In the genomic region with DNA sequence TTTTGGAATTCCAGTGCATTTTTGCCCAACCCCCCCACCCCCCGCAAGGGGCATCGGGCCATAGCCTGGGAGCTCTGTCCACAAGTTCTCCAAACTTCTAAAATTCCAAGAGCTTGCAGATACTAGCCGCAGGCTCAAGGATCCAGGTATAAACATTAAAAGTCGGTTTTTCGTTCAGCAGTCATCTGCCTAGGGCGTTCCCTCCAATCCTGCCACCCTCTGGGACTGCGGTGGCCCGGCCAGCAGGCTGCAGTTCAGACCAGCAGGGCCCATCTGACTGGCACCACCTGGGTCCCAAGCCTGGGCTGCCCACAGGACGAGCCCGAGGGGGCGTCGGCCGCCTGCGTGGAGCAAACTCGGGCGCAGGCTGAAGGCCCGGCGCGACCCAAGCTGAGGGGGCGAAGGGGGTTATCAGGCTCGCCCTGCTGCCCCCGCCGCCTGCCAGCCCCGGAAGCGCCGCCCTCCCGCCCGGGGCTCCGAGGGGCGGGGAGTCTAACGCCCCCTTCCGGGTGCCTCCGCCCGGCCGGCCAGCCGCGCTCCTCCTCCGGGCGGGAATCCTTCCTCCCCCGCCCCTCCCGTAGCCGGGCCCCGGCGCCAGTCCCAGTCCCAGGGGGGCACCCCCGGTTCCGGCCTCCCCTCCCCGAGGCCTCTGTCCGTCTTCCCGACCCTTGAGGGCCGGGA, we compare ENCODE assay signal across 8 mouse cellular contexts. TPM values are rescaled to one million over a fixed set of nuclear protein-coding genes. Genes with fewer than 3 reads are reported as not detected.
DNase-seq lines count a peak whose midpoint lies in the region; ATAC-seq lines count a peak whose summit lies in the region.

No protein-coding gene starts in this region.

- DNase-seq in left cerebral cortex, adult 11 months (ENCODE audit: low spot score), result peak; percentile 68
- DNase-seq in left cerebral cortex, adult 9 months (ENCODE audit: low spot score in 2 of 2), result no peak
- peak; percentile 93 to 94 for DNase-seq in cerebellum, postnatal 10 days
- DNase-seq in frontal cortex, postnatal 25 days (ENCODE audit: low spot score in 2 of 2), result peak; percentile 59 to 67
- DNase-seq in hindbrain, embryonic 14.5 days (ENCODE audit: low spot score), result peak; percentile 78
- peak; percentile 87 for DNase-seq in limb, embryonic 11.5 days (ENCODE audit: low spot score)
- DNase-seq in midbrain, embryonic 11.5 days (ENCODE audit: low spot score, missing footprints), result peak; percentile 98
- DNase-seq in splenic B cell, adult 2 months (ENCODE audit: low read depth, low spot score), result peak; percentile 90

- no peaks in the 10 kb centered on the region for H3K36me3 ChIP-seq in hindbrain, embryonic 14.5 days (replicated peaks; ENCODE audit: control insufficient read depth, insufficient read depth)
- H3K36me3 ChIP-seq in limb, embryonic 11.5 days (ENCODE audit: control insufficient read depth, insufficient read depth, low read length), result no peaks in the 10 kb centered on the region
- no peaks in the 10 kb centered on the region for H3K36me3 ChIP-seq in midbrain, embryonic 11.5 days (ENCODE audit: control insufficient read depth, insufficient read depth, low read length)
- H3K36me3 ChIP-seq in splenic B cell, adult 2 months (ENCODE audit: control insufficient read depth, insufficient read depth, low read length, poor library complexity, severe bottlenecking), result no peaks in the 10 kb centered on the region

- peaks cover 23% of the 10 kb centered on the region for H3K4me1 ChIP-seq in hindbrain, embryonic 14.5 days (replicated peaks; ENCODE audit: control insufficient read depth, insufficient read depth, low read length)
- H3K4me1 ChIP-seq in limb, embryonic 11.5 days (ENCODE audit: control insufficient read depth, insufficient read depth, low read length), result peaks cover 12% of the 10 kb centered on the region
- peaks cover 16% of the 10 kb centered on the region for H3K4me1 ChIP-seq in midbrain, embryonic 11.5 days (ENCODE audit: control insufficient read depth, insufficient read depth, low read length)

- peak overlapping the region; percentile 54 for H3K4me3 ChIP-seq in hindbrain, embryonic 14.5 days (replicated peaks; ENCODE audit: low read length)
- H3K4me3 ChIP-seq in limb, embryonic 11.5 days (ENCODE audit: low read depth, low read length), result peak overlapping the region; percentile 87
- H3K4me3 ChIP-seq in midbrain, embryonic 11.5 days (ENCODE audit: low read depth, low read length), result peak overlapping the region; percentile 92

- 0% methylated on average over 45 of the region's 50 CpGs for WGBS in hindbrain, embryonic 14.5 days
- WGBS in limb, embryonic 11.5 days, result 1% methylated on average over 42 of the region's 50 CpGs
- under 1% methylated on average over 50 of the region's 50 CpGs for WGBS in midbrain, embryonic 11.5 days

- H3K27ac ChIP-seq in hindbrain, embryonic 14.5 days, result peak overlapping the region; percentile 98
- H3K27ac ChIP-seq in limb, embryonic 11.5 days (replicated peaks; ENCODE audit: low read depth, low read length), result peak overlapping the region; percentile 87
- peak overlapping the region; percentile 92 for H3K27ac ChIP-seq in midbrain, embryonic 11.5 days (ENCODE audit: low read depth, low read length)

- H3K9ac ChIP-seq in hindbrain, embryonic 14.5 days, result peak overlapping the region; percentile 82
- H3K9ac ChIP-seq in limb, embryonic 11.5 days (ENCODE audit: low read length), result peak overlapping the region; percentile 90
- H3K9ac ChIP-seq in midbrain, embryonic 11.5 days (ENCODE audit: low read length), result peak overlapping the region; percentile 98

- H3K9me3 ChIP-seq in hindbrain, embryonic 14.5 days (ENCODE audit: control insufficient read depth, low read length), result no peaks in the 10 kb centered on the region
- no peaks in the 10 kb centered on the region for H3K9me3 ChIP-seq in limb, embryonic 11.5 days (ENCODE audit: control insufficient read depth, low read length)
- H3K9me3 ChIP-seq in midbrain, embryonic 11.5 days (ENCODE audit: control insufficient read depth, low read length), result no peaks in the 10 kb centered on the region

- peak; percentile 76 for ATAC-seq in hindbrain, embryonic 14.5 days (ENCODE audit: low FRiP score)
- peak; percentile 75 for ATAC-seq in limb, embryonic 11.5 days (ENCODE audit: insufficient number of reproducible peaks, low FRiP score, low TSS enrichment, low read depth)
- peak; percentile 79 for ATAC-seq in midbrain, embryonic 11.5 days (ENCODE audit: low FRiP score)

- no peaks in the 10 kb centered on the region for H3K27me3 ChIP-seq in hindbrain, embryonic 14.5 days (ENCODE audit: control insufficient read depth, insufficient read depth, low read length)
- H3K27me3 ChIP-seq in limb, embryonic 11.5 days (ENCODE audit: control insufficient read depth, insufficient read depth, low read length), result no peaks in the 10 kb centered on the region
- H3K27me3 ChIP-seq in midbrain, embryonic 11.5 days (ENCODE audit: control insufficient read depth, insufficient read depth, low read length), result no peaks in the 10 kb centered on the region
- no peaks in the 10 kb centered on the region for H3K27me3 ChIP-seq in splenic B cell, adult 2 months (ENCODE audit: control insufficient read depth, insufficient read depth, low read length, poor library complexity, severe bottlenecking)

- H3K4me2 ChIP-seq in hindbrain, embryonic 14.5 days (replicated peaks), result peak overlapping the region; percentile 76
- H3K4me2 ChIP-seq in limb, embryonic 11.5 days (ENCODE audit: low read depth, severe bottlenecking), result peak overlapping the region; percentile 72
- peak overlapping the region; percentile 75 for H3K4me2 ChIP-seq in midbrain, embryonic 11.5 days

RNA-seq across cellular contexts. Expression of a gene that starts 5.7 kb away (rescaled TPM):
- polyA plus RNA-seq in hindbrain, embryonic 14.5 days (2014; fragmentation: Nextera tagmentation; extraction: Ambion mirVana), result 14.4 and 14.9 TPM in 2 replicates
- 23.4 and 25.8 TPM in 2 replicates for polyA plus RNA-seq in limb, embryonic 11.5 days (2014; fragmentation: Nextera tagmentation; extraction: Ambion mirVana)
- 22.2 and 26.3 TPM in 2 replicates for polyA plus RNA-seq in midbrain, embryonic 11.5 days (2014; fragmentation: Nextera tagmentation; extraction: Ambion mirVana)

RNA-seq across cellular contexts. Expression of a gene that starts 33.3 kb away (rescaled TPM):
- polyA plus RNA-seq in hindbrain, embryonic 14.5 days (2014; fragmentation: Nextera tagmentation; extraction: Ambion mirVana), result 27.5 and 28.9 TPM in 2 replicates
- 25.5 and 27.5 TPM in 2 replicates for polyA plus RNA-seq in limb, embryonic 11.5 days (2014; fragmentation: Nextera tagmentation; extraction: Ambion mirVana)
- polyA plus RNA-seq in midbrain, embryonic 11.5 days (2014; fragmentation: Nextera tagmentation; extraction: Ambion mirVana), result 23.1 and 24.4 TPM in 2 replicates

RNA-seq across cellular contexts. Expression of a gene that starts 36.1 kb away (rescaled TPM):
- polyA plus RNA-seq in hindbrain, embryonic 14.5 days (2014; fragmentation: Nextera tagmentation; extraction: Ambion mirVana), result 0.09 and 0.16 TPM in 2 replicates
- polyA plus RNA-seq in limb, embryonic 11.5 days (2014; fragmentation: Nextera tagmentation; extraction: Ambion mirVana), result 2.1 and 2.4 TPM in 2 replicates
- not detected in 2 replicates for polyA plus RNA-seq in midbrain, embryonic 11.5 days (2014; fragmentation: Nextera tagmentation; extraction: Ambion mirVana)

RNA-seq across cellular contexts. Expression of a gene that starts 49.1 kb away (rescaled TPM):
- polyA plus RNA-seq in hindbrain, embryonic 14.5 days (2014; fragmentation: Nextera tagmentation; extraction: Ambion mirVana), result 0.16 TPM in 2 replicates
- polyA plus RNA-seq in limb, embryonic 11.5 days (2014; fragmentation: Nextera tagmentation; extraction: Ambion mirVana), result 0.35 and 0.97 TPM in 2 replicates
- polyA plus RNA-seq in midbrain, embryonic 11.5 days (2014; fragmentation: Nextera tagmentation; extraction: Ambion mirVana), result 0.12 and 0.19 TPM in 2 replicates

RNA-seq across cellular contexts. Expression of a gene that starts 52.7 kb away (rescaled TPM):
- polyA plus RNA-seq in hindbrain, embryonic 14.5 days (2014; fragmentation: Nextera tagmentation; extraction: Ambion mirVana), result 11.5 and 12.7 TPM in 2 replicates
- polyA plus RNA-seq in limb, embryonic 11.5 days (2014; fragmentation: Nextera tagmentation; extraction: Ambion mirVana), result 31.9 and 34.4 TPM in 2 replicates
- polyA plus RNA-seq in midbrain, embryonic 11.5 days (2014; fragmentation: Nextera tagmentation; extraction: Ambion mirVana), result 21.3 and 22.1 TPM in 2 replicates

Comparison
In these comparisons a context has a peak if more than half of its experiments do, and no peak if none do; other contexts are left out.
1. DNase-seq: peak in left cerebral cortex, adult 11 months (single experiment), cerebellum, postnatal 10 days (2 of 2), frontal cortex, postnatal 25 days (2 of 2), hindbrain, embryonic 14.5 days (single experiment), limb, embryonic 11.5 days (single experiment), midbrain, embryonic 11.5 days (single experiment) and splenic B cell, adult 2 months (single experiment); none in left cerebral cortex, adult 9 months (0 of 2).
2. Peak in every context shown above with its lines, with median percentiles within 50 percentile points of each other: ATAC-seq, H3K27ac ChIP-seq, H3K4me2 ChIP-seq, H3K4me3 ChIP-seq and H3K9ac ChIP-seq.